Mouse (Mus musculus) lung, postnatal 14 days (tissue): ENCODE data around the gene Mmd.
"Not testable (repeated sequence)": the region's sequence is repeated elsewhere in the genome, so short reads cannot be mapped to it uniquely, and the experiment has no call there.

Source experiments
- DNase-seq: peaks from one replicate; pipeline ENCODE4 v3.0.0; 2021

Mmd gene

DNA sequence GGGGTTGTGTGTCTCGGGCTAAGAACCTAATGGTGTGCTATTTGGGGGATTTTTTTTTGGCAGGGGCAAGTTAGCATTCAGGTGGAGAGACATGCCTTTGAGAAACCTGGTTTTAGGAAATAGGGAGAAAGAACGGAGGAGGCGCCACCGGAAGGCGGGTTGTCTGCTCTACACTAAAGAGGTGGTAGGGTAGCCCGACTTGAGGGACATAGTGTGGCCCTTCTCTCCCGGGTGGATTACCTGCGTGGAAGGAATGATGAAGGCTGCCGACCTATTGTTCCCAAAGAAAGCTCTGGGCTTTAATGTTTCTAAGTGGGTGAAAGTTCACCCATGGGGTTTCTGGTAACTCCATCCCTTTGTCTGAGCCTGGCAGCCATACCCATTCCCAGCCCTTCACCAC, 933 bp downstream of the Mmd start:
- DNase-seq, result no peak

GRCm38 (mm10) chr11:90250730-90251129, 1.5 kb downstream of the Mmd start:
- no peak for DNase-seq

GRCm38 (mm10) chr11:90251923-90252322, 2.7 kb downstream of the Mmd start:
- no peak for DNase-seq

DNA sequence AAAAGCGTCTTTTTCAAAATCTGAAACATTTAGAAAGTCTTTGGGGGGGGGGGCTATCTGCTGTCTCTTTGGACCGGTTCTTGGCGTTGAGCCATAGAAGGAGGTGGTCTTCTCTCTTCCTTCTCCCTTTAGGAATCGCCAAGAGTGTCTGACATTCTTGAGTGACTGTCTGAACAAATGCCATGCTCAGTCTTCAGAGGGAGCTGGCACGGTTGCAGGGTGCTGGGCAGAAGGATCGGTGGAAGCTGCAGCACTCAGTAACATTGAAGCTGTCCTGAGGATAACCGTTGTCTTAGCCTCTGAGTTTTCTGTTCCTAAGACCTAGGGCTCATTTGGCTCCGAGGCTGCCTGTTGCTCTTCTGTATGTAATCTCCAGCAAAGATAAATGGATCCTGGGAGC, 3.1 kb downstream of the Mmd start:
- DNase-seq, result no peak

- DNase-seq, result no peak
Observed at GRCm38 (mm10) chr11:90254536-90254935, 5.3 kb downstream of the Mmd start.

GRCm38 (mm10) chr11:90255687-90256086, 6.4 kb downstream of the Mmd start:
- DNase-seq, result no peak

- DNase-seq, result no peak
Observed at GRCm38 (mm10) chr11:90256833-90257525, 7.7 kb downstream of the Mmd start.

GRCm38 (mm10) chr11:90258321-90258927, 9.2 kb downstream of the Mmd start:
- DNase-seq, result no peak

GRCm38 (mm10) chr11:90259071-90259470, 9.8 kb downstream of the Mmd start:
- DNase-seq, result peak; percentile 48

DNA sequence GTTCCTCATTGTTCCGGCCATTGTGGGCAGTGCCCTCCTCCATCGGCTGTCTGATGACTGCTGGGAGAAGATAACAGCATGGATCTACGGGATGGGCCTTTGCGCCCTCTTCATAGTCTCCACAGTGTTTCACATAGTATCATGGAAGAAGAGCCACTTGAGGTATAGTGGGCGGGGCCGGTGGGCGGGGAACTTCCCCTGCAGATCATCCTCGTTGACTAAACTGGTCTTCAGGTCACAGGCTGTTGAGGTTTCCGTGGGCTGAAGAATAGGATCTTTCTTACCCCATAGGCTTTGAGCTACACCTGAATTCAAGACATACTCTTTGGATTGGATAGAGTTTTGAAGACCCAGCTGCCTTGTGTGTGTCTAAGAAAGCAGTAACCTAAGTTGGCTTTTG, 10.6 kb downstream of the Mmd start:
- no peak for DNase-seq

DNA sequence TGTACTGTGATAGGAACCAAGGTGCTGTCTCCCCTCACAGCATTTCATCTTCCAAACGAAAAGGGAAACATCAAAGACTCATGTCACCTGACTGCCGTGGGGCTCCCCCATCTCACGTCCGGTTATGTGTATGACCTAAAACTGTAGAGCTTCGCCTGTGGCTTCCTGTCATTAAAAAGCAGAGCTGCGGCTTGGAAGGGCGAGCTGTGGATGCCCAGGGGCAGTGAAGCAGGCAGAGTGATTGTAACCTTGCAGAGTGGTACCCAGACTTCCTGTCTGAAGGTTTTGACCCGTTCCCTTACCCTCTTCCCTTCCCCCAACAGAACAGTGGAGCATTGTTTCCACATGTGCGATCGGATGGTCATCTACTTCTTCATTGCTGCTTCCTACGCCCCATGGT, 14.9 kb downstream of the Mmd start:
- no peak for DNase-seq

- no peak for DNase-seq
Observed at GRCm38 (mm10) chr11:90265581-90265980, 16.3 kb downstream of the Mmd start.

GRCm38 (mm10) chr11:90268934-90269333, 19.7 kb downstream of the Mmd start:
- DNase-seq, result no peak

GRCm38 (mm10) chr11:90269398-90270123, 20.3 kb downstream of the Mmd start:
- DNase-seq, result no peak

- no peak for DNase-seq
Observed at GRCm38 (mm10) chr11:90270132-90270877, 21.0 kb downstream of the Mmd start.

- no peak for DNase-seq
Observed at GRCm38 (mm10) chr11:90274187-90274586, 24.9 kb downstream of the Mmd start.

DNA sequence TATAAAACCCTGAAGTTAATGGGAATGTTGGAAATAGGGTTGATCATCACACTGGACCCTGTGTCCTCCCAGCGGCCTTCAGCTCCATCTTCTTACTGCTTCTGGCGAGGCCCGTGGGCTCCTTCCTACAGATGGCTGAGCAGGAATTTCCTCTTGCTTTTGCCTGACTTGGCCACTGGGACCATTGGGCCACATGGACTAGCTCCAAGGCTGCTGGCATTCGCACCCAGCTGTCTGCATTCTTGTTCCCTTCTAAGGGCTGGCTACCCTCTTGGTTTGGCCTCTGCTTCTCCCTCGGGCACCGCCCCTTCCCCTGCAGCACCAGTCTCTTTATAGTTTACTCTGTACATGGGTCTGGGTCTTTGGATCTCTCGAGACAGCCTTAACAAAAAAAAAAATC, 26.4 kb downstream of the Mmd start:
- no peak for DNase-seq

GRCm38 (mm10) chr11:90276150-90276549, 26.9 kb downstream of the Mmd start:
- no peak for DNase-seq

- DNase-seq, result no peak
Observed at GRCm38 (mm10) chr11:90276561-90276960, 27.3 kb downstream of the Mmd start.

DNA sequence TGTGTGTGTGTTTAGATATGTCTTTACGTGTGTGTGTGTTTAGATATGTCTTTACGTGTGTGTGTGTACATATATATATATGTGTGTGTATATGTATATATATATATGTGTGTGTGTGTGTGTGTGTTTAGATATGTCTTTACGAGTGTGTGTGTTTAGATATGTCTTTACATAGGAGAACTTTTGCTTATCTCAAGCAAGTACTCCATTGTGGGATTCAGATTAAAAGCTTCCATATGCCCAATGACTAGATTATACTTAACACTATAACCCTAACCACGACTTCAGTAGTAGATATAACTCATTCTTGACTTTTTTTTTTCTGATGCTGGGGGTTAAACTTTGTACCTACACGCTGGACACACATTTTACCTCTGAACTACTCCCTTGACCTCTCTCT, 30.8 kb downstream of the Mmd start:
- no peak for DNase-seq

DNA sequence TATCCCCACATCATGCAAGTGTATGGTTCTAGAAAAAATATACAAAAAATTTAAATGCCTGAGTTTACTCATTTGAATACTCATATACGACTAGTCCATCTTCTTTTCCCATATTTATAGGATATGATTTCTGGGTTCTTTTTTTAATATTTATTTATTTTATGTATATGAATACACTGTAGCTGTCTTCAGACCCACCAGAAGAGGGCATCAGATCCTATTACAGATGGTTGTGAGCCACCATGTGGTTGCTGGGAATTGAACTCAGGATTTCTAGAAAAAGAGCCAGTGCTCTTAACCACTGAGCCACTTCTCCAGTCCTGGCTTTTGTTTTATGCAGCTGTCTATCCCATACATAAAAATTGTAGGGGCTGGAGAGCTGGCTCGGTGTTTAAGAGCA, 32.7 kb downstream of the Mmd start:
- DNase-seq, result not testable (repeated sequence)

GRCm38 (mm10) chr11:90283159-90283558, 33.9 kb downstream of the Mmd start:
- no peak for DNase-seq

GRCm38 (mm10) chr11:90283601-90284000, 34.3 kb downstream of the Mmd start:
- DNase-seq, result no peak

- no peak for DNase-seq
Observed at GRCm38 (mm10) chr11:90284079-90284478, 34.8 kb downstream of the Mmd start.
